Mouse (Mus musculus): ENCODE results near the gene Rassf1. TPM values are rescaled to one million over a fixed set of nuclear protein-coding genes. Genes with fewer than 3 reads are reported as not detected.

The Rassf1 gene
- polyA plus RNA-seq (2015; fragmentation: Nextera tagmentation; extraction: Ambion mirVana) = 77.1 and 83.2 TPM in 2 replicates

- Histone ChIP-seq H3K9ac (peak within 1 kb of the TSS; percentile 86), H3K27ac (peak within 1 kb of the TSS; percentile 84), H3K9me3 (no peaks in the 10 kb centered on the region), H3K27me3 (0 out of 2 replicates have a peak, but pooled peaks cover 3% of the 10 kb centered on the region), H3K36me3 (no peaks in the 10 kb centered on the region), H3K4me3 (peak within 1 kb of the TSS; percentile 79), H3K4me2 (replicated peaks) (peak within 1 kb of the TSS; percentile 86), H3K4me1 (peaks cover 61% of the 10 kb centered on the region)
- WGBS = under 1% methylated on average over 62 of the region's 63 CpGs
- peak; percentile 59 for ATAC-seq (ENCODE audit: low FRiP score, low read depth)
Observed at GRCm38 (mm10) chr9:107551117-107551889, at the start of gene Rassf1. TSS of gene Rassf1 (plus strand) at chr9:107551555.

- Histone ChIP-seq H3K36me3 (no peaks in the 10 kb centered on the region), H3K9ac (no peak overlapping the region), H3K4me1 (peaks cover 9% of the 10 kb centered on the region; the same call in 1 of the 2 replicates), H3K9me3 (no peaks in the 10 kb centered on the region), H3K27me3 (peaks cover 52% of the 10 kb centered on the region), H3K27ac (no peak overlapping the region), H3K4me3 (no peak overlapping the region), H3K4me2 (replicated peaks) (no peak overlapping the region)
- WGBS = 84% methylated on average over 12 of the region's 12 CpGs
- ATAC-seq (ENCODE audit: low FRiP score, low read depth) = no peak
Observed at GRCm38 (mm10) chr9:107502131-107502846, 49.1 kb upstream of the Rassf1 start.

DNA sequence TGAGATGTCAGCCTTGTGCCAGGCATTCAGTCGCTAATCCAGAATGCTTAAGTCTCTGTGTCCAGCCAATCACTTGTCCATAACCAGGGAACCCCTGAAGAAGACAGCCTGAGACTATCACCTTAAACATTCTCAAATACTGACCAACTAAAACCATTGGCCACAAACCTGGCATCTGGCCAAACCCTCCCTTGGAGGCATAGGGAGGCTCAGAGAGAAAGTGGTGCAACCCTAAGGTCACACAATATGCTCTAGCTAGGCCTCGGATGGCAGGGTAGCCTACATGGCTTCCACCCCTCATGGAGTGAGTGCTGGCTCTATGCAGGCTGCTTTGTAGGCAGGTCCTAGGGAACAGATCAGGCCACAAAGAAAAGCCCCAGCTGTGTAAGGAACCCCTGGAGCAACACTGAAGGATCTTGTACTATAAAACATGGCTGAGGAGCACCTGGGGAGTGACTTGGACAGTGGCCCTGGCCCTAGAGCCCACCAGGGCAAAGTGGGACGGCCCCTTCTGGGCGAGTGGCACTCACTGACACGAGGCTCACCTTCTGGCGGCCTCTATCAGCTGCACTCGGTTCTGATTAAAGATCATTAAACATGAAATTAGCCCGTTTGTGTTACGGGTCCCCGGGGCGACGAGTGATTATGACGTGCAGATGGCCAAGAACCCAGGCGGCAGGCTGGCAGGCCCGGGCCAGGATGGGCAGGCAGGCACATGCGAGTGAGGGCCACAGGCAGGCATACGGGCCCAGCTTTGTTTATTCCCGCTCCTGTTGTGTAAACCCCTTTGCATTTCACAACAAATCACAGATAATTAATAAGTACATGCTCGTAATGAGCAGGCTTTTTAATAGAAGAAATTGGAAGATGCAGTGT is 46.5 kb upstream of the Rassf1 start:
- ATAC-seq (ENCODE audit: low FRiP score, low read depth) = no peak
- Histone ChIP-seq H3K4me3 (no peak overlapping the region), H3K9me3 (no peaks in the 10 kb centered on the region), H3K4me1 (peaks cover 26% of the 10 kb centered on the region), H3K27me3 (peaks cover 67% of the 10 kb centered on the region), H3K36me3 (no peaks in the 10 kb centered on the region), H3K4me2 (replicated peaks) (no peak overlapping the region), H3K9ac (no peak overlapping the region), H3K27ac (no peak overlapping the region)
- 45% methylated on average over 19 of the region's 19 CpGs for WGBS

GRCm38 (mm10) chr9:107508266-107508665 is 43.1 kb upstream of the Rassf1 start:
- Histone ChIP-seq H3K4me3 (no peak overlapping the region), H3K27ac (no peak overlapping the region), H3K9ac (no peak overlapping the region), H3K4me1 (peaks cover 29% of the 10 kb centered on the region), H3K4me2 (replicated peaks) (no peak overlapping the region; the same call in 1 of the 2 replicates), H3K27me3 (peaks cover 67% of the 10 kb centered on the region), H3K9me3 (no peaks in the 10 kb centered on the region), H3K36me3 (no peaks in the 10 kb centered on the region)
- WGBS = 36% methylated on average over 10 of the region's 10 CpGs
- no peak for ATAC-seq (ENCODE audit: low FRiP score, low read depth)

DNA sequence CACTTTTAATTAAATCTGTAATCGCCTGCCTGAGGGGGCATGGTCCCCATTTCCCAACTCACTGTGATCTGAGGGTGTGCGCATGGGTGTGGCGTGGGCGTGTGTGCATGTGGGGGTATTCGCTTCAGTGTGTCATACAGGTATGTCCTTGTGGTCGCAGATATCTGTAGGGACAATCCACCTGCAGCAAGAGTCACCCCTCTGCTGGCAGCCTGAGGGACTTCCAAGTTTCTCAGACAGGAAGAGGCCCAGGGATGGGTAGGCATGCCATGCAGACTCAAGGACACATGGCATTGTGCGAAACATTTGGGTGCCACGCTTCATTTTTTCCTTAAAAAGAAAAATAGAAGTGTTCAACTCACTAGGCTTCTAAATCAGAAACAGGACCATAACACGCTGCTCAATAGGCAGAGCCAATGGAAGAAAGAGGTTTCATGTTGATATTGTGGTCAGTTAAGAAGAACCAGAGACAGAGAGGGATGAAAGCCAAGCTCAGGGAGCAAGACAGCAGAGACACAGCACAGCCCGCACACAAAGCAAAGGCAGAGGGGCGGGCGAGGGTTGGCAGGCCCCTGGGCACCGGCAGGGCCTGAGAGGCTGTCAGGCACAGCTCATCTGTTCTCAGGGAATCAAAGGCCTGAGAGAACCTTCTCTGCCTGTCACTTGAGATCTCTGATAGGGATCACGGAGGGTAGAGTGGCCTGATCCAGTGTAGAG is 40.8 kb upstream of the Rassf1 start:
- H3K4me1 ChIP-seq = peaks cover 21% of the 10 kb centered on the region
- H3K4me2 ChIP-seq (replicated peaks) = no peak overlapping the region
- H3K9me3 ChIP-seq = no peaks in the 10 kb centered on the region
- no peaks in the 10 kb centered on the region for H3K36me3 ChIP-seq
- 77% methylated on average over 14 of the region's 14 CpGs for WGBS
- H3K9ac ChIP-seq = no peak overlapping the region
- peaks cover 63% of the 10 kb centered on the region for H3K27me3 ChIP-seq
- H3K27ac ChIP-seq = no peak overlapping the region
- no peak for ATAC-seq (ENCODE audit: low FRiP score, low read depth)
- no peak overlapping the region for H3K4me3 ChIP-seq

DNA sequence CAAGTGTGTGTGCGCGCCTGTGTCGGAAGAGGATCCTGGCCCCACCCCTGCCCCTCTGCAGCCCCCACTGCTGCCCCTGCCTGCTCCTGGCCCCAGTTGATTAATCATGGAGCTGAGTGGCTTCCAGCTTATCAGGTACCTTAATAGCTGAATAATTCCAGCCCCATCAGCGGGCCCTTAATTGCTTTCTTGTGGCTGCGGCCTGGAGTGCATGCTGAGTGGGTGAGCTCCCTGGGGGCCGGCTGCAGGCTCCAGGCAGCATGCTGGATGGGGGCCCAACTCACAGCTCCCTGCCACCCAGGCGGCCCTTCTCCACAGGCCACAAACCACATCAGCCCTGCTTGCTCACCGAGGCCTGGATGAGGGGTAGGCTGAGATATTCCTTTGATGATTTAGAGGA is 39.9 kb upstream of the Rassf1 start:
- no peak overlapping the region for H3K4me2 ChIP-seq (replicated peaks)
- H3K36me3 ChIP-seq = no peaks in the 10 kb centered on the region
- no peak overlapping the region for H3K4me3 ChIP-seq
- H3K27me3 ChIP-seq = peaks cover 54% of the 10 kb centered on the region
- H3K9me3 ChIP-seq = no peaks in the 10 kb centered on the region
- H3K27ac ChIP-seq = no peak overlapping the region
- WGBS = 48% methylated on average over 8 of the region's 8 CpGs
- ATAC-seq (ENCODE audit: low FRiP score, low read depth) = no peak
- H3K4me1 ChIP-seq = peaks cover 21% of the 10 kb centered on the region
- H3K9ac ChIP-seq = no peak overlapping the region

DNA sequence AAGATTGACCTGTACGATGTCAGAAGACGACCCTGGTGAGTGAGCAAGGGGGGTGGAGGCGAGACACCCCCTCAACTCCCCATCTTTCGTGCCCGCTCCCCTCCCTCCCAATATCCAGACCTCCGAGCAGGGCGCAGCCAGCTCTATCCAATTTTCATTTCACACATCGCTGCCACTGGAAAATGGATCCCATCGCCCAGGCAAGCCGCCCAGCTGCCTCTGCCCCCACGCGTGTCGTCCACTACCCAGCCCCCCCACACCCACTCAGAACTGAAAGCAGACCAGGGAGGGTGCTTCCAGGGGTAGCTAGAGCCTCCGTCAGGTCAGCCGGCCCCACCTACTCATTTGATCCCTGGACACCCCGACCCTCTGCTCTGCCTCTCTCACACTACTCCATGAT is 39.0 kb upstream of the Rassf1 start:
- peaks cover 21% of the 10 kb centered on the region for H3K4me1 ChIP-seq
- no peaks in the 10 kb centered on the region for H3K9me3 ChIP-seq
- no peak overlapping the region for H3K4me2 ChIP-seq (replicated peaks)
- no peak overlapping the region for H3K4me3 ChIP-seq
- no peak overlapping the region for H3K9ac ChIP-seq
- H3K36me3 ChIP-seq = no peaks in the 10 kb centered on the region
- WGBS = 83% methylated on average over 16 of the region's 16 CpGs
- no peak overlapping the region for H3K27ac ChIP-seq
- H3K27me3 ChIP-seq = peaks cover 45% of the 10 kb centered on the region
- no peak for ATAC-seq (ENCODE audit: low FRiP score, low read depth)

DNA sequence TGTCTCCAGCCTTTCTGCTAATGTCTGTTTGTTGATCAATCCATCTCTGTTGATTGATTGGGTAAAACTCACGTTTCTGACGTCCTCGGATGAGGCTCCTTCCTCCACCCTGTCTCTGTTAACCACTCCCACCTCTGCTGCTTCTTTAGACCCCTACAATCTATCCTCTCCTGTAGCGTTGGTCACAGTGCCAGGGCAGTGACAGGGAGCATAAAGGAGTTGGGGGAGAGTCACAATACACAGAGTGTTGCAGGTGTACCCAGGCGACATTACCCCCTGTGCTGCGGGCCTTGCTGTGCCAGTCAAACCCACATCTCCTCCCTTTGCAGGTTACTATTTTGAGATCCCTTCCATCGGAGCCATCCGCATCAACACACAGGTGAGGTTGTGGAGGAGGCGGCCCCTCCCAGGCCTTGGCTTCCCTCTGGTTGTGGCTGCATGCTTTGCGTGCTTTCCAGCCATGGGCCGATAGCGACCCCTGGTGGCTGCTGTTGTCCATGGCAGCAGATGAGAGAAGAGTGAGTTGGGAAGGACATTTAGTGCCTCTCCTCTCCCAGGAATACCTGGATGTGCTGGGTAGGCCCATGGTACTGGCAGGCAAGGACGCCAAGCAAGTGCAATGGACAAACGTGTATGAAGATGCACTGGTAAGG is 36.9 kb upstream of the Rassf1 start:
- ATAC-seq (ENCODE audit: low FRiP score, low read depth) = peak; percentile 48; the same call in 1 of the 2 replicates
- Histone ChIP-seq H3K27ac (no peak overlapping the region), H3K4me3 (no peak overlapping the region), H3K9me3 (no peaks in the 10 kb centered on the region), H3K36me3 (no peaks in the 10 kb centered on the region), H3K9ac (no peak overlapping the region), H3K4me1 (0 out of 2 replicates have a peak, but pooled peaks cover 4% of the 10 kb centered on the region), H3K4me2 (replicated peaks) (no peak overlapping the region), H3K27me3 (peaks cover 38% of the 10 kb centered on the region)
- WGBS = 22% methylated on average over 14 of the region's 14 CpGs

GRCm38 (mm10) chr9:107520331-107520730 is 31.0 kb upstream of the Rassf1 start:
- Histone ChIP-seq H3K9me3 (no peaks in the 10 kb centered on the region), H3K4me1 (peaks cover 27% of the 10 kb centered on the region), H3K27me3 (peaks cover 36% of the 10 kb centered on the region), H3K9ac (no peak overlapping the region), H3K4me2 (replicated peaks) (no peak overlapping the region), H3K4me3 (no peak overlapping the region), H3K27ac (no peak overlapping the region), H3K36me3 (no peaks in the 10 kb centered on the region)
- WGBS = 61% methylated on average over 6 of the region's 6 CpGs
- no peak for ATAC-seq (ENCODE audit: low FRiP score, low read depth)

DNA sequence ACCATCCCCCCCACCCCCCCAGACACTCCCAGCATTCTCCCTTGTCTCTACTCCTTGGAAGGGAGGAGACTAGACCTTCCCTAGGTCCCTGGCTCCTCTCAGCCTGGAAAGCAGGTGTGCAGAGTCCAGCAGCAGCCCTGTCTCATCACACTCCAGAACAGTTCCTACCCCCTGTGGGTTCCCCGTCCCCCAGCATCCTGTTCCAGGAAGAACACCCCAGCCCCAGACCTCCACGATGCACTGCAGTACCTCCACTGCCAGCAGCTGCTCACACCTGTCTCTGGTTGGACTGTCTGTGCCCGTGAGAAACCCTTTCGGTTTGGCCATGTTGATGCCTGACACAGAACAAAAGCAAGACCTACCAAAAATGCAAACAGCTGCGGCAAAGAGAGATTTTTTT is 30.2 kb upstream of the Rassf1 start:
- Histone ChIP-seq H3K9me3 (no peaks in the 10 kb centered on the region), H3K9ac (0 out of 2 replicates have a peak overlapping the region, but pooled peaks have one; percentile 39), H3K27ac (no peak overlapping the region), H3K27me3 (peaks cover 44% of the 10 kb centered on the region), H3K36me3 (no peaks in the 10 kb centered on the region), H3K4me1 (peaks cover 28% of the 10 kb centered on the region), H3K4me3 (no peak overlapping the region), H3K4me2 (replicated peaks) (peak overlapping the region; percentile 52; the same call in 1 of the 2 replicates)
- no peak for ATAC-seq (ENCODE audit: low FRiP score, low read depth)
- 39% methylated on average over 5 of the region's 5 CpGs for WGBS
